Mouse (Mus musculus) testis, postnatal 14 days (tissue): Measurements from ENCODE around the gene Prmt3.

ENCODE experiments used
- DNase-seq: peaks from one replicate; pipeline ENCODE4 v3.0.0; 2021; ENCODE audit warnings: low spot score

The Prmt3 gene

GRCm38 (mm10) chr7:49797171-49797570 lies 19.0 kb downstream of the Prmt3 start:
- no peak for DNase-seq

- no peak for DNase-seq
These were observed 25.4 kb downstream of the Prmt3 start for GRCm38 (mm10) chr7:49803511-49803910.

- DNase-seq, result no peak
These were observed 26.6 kb downstream of the Prmt3 start for GRCm38 (mm10) chr7:49804638-49805165.

GRCm38 (mm10) chr7:49805618-49806017 lies 27.5 kb downstream of the Prmt3 start:
- DNase-seq, result no peak

- no peak for DNase-seq
These were observed 29.0 kb downstream of the Prmt3 start for GRCm38 (mm10) chr7:49807093-49807682.

- DNase-seq, result no peak
These were observed 29.9 kb downstream of the Prmt3 start for GRCm38 (mm10) chr7:49807846-49808622.

GRCm38 (mm10) chr7:49809100-49809499 lies 31.0 kb downstream of the Prmt3 start:
- DNase-seq, result no peak

- DNase-seq, result no peak
These were observed 31.4 kb downstream of the Prmt3 start for GRCm38 (mm10) chr7:49809562-49809961.

GRCm38 (mm10) chr7:49811346-49811745 lies 33.2 kb downstream of the Prmt3 start:
- DNase-seq, result no peak

GRCm38 (mm10) chr7:49819393-49819792 lies 41.2 kb downstream of the Prmt3 start:
- no peak for DNase-seq

GRCm38 (mm10) chr7:49821370-49821769 lies 43.2 kb downstream of the Prmt3 start:
- DNase-seq, result no peak

GRCm38 (mm10) chr7:49822028-49822427 lies 43.9 kb downstream of the Prmt3 start:
- DNase-seq, result no peak

- no peak for DNase-seq
These were observed 45.4 kb downstream of the Prmt3 start for GRCm38 (mm10) chr7:49823595-49823994.

- DNase-seq, result no peak
These were observed 45.9 kb downstream of the Prmt3 start for GRCm38 (mm10) chr7:49824043-49824442.

- no peak for DNase-seq
These were observed 46.4 kb downstream of the Prmt3 start for GRCm38 (mm10) chr7:49824581-49824980.

- no peak for DNase-seq
These were observed 47.3 kb downstream of the Prmt3 start for GRCm38 (mm10) chr7:49825492-49825891.

- DNase-seq, result no peak
These were observed 49.8 kb downstream of the Prmt3 start for GRCm38 (mm10) chr7:49827920-49828319.

- no peak for DNase-seq
These were observed 64.5 kb downstream of the Prmt3 start for GRCm38 (mm10) chr7:49842366-49843282.

GRCm38 (mm10) chr7:49843304-49843933 lies 65.3 kb downstream of the Prmt3 start:
- DNase-seq, result no peak

- DNase-seq, result no peak
These were observed 69.8 kb downstream of the Prmt3 start for GRCm38 (mm10) chr7:49847939-49848338.

- no peak for DNase-seq
These were observed 75.4 kb downstream of the Prmt3 start for GRCm38 (mm10) chr7:49853342-49854181.
